In the genomic region with DNA sequence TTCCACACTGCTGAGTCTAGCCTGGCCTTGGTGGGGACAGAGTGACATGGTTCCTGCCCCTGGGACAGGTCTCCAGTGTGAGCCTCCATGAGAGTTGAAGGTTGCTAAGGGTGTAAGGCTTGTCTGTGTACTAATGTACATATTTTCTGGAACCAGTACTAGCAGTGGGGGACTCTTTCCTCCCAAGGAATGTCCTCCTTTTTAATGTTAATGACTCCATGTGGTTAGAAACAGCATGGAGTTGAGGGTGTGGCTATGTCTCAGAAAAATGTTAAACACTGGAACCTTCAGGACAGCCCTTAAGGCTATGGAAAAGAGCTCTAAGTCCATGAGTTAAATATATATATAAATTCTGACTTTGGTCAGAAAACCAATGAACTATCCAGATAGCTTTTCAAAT, we compare ENCODE assay signal across 35 mouse cellular contexts.
"Had no signal": no experiment of that assay in that cellular context is flagged by ENCODE, and none has a peak within 500 bp of the region (broad histone marks: within the 10 kb centered on the region; RNA-seq: fewer than 3 reads in every experiment).

No protein-coding gene starts in this region.

- H3K4me2 ChIP-seq: heart, embryonic 11.5 days; heart, embryonic 12.5 days; heart, embryonic 13.5 days; heart, embryonic 15.5 days; hindbrain, embryonic 12.5 days; hindbrain, embryonic 13.5 days; hindbrain, embryonic 14.5 days; hindbrain, embryonic 15.5 days; intestine, embryonic 15.5 days; kidney, embryonic 15.5 days had no signal

- H3K4me1 ChIP-seq: heart, embryonic 12.5 days; heart, embryonic 13.5 days; heart, embryonic 15.5 days; hindbrain, embryonic 10.5 days; hindbrain, embryonic 12.5 days; hindbrain, embryonic 13.5 days; hindbrain, embryonic 15.5 days; intestine, embryonic 15.5 days; kidney, embryonic 15.5 days had no signal

- ATAC-seq: hindbrain, embryonic 16.5 days; hindbrain, postnatal 0 days; inflammation-experienced regulatory T-cells, adult 6 months; intestine, embryonic 15.5 days; intestine, embryonic 16.5 days; intestine, postnatal 0 days had no signal

- H3K27me3 ChIP-seq: heart, embryonic 15.5 days; intestine, embryonic 15.5 days had no signal

- H3K4me3 ChIP-seq: heart, embryonic 12.5 days; heart, embryonic 13.5 days; heart, embryonic 15.5 days; hindbrain, embryonic 10.5 days; hindbrain, embryonic 12.5 days; hindbrain, embryonic 13.5 days; hindbrain, embryonic 15.5 days; intestine, embryonic 15.5 days; kidney, embryonic 15.5 days; layer of hippocampus, adult 2 months; left cerebral cortex, adult 2 months had no signal

- H3K9me3 ChIP-seq: heart, embryonic 12.5 days; heart, embryonic 13.5 days; heart, embryonic 15.5 days; hindbrain, embryonic 10.5 days; hindbrain, embryonic 12.5 days; hindbrain, embryonic 13.5 days; hindbrain, embryonic 15.5 days; intestine, embryonic 15.5 days; kidney, embryonic 15.5 days had no signal

- H3K9ac ChIP-seq: heart, embryonic 12.5 days; heart, embryonic 13.5 days; heart, embryonic 15.5 days; hindbrain, embryonic 12.5 days; hindbrain, embryonic 13.5 days; hindbrain, embryonic 14.5 days; hindbrain, embryonic 15.5 days; intestine, embryonic 15.5 days; kidney, embryonic 15.5 days had no signal

- H3K36me3 ChIP-seq: heart, embryonic 12.5 days; heart, embryonic 13.5 days; heart, embryonic 15.5 days; hindbrain, embryonic 10.5 days; hindbrain, embryonic 12.5 days; hindbrain, embryonic 13.5 days; hindbrain, embryonic 15.5 days; intestine, embryonic 15.5 days; kidney, embryonic 15.5 days had no signal

- DNase-seq: heart, postnatal 10 days; heart, postnatal 14 days; heart, postnatal 36 days; heart, postnatal 4 days; kidney, adult 11 months; kidney, adult 18-20 months; kidney, adult 2 months; kidney, adult 8-10 months; kidney, adult 9 months; kidney, postnatal 10 days; kidney, postnatal 14 days; kidney, postnatal 25 days; kidney, postnatal 36 days; kidney, postnatal 4 days; layer of hippocampus, adult 9-11 months; layer of hippocampus, postnatal 36 days had no signal

- H3K27ac ChIP-seq: heart, embryonic 13.5 days; heart, embryonic 15.5 days; hindbrain, embryonic 10.5 days; hindbrain, embryonic 12.5 days; hindbrain, embryonic 13.5 days; hindbrain, embryonic 14.5 days; hindbrain, embryonic 15.5 days; hindbrain, postnatal 0 days; intestine, embryonic 15.5 days; kidney, embryonic 15.5 days; kidney, postnatal 0 days; layer of hippocampus, adult 2 months; left cerebral cortex, adult 2 months had no signal
